Mouse (Mus musculus) CD4-positive, CD25-positive, alpha-beta regulatory T cell, adult 4 months (primary cell): Measurements from ENCODE around the gene Gsdmc3. TPM values are rescaled to one million over a fixed set of nuclear protein-coding genes. Genes with fewer than 3 reads are reported as not detected.
"Not testable (repeated sequence)": the region's sequence is repeated elsewhere in the genome, so short reads cannot be mapped to it uniquely, and the experiment has no call there.

ENCODE experiments used
- ATAC-seq: one replicate; pipeline ENCODE4 v1.8.0; 2017
- polyA plus RNA-seq, 2 experiments: library from polyadenylated mRNA; unstranded; fragments of 100-300 nt; shearing (Covaris generic); gene quantifications; one replicate each; pipeline ENCODE4 v1.2.1; 2017

Gsdmc3 gene
- under 1 TPM in 1 of 2 experiments, not detected in 1; 0.26 TPM for polyA plus RNA-seq

- ATAC-seq = not testable (repeated sequence)
Measured at GRCm38 (mm10) chr15:63878458-63878857, at the start of gene Gsdmc3. Gsdmc3 (minus strand) TSS chr15:63878558.

- ATAC-seq = no peak
Measured at GRCm38 (mm10) chr15:63926201-63926600, 47.8 kb upstream of the Gsdmc3 start.

GRCm38 (mm10) chr15:63924484-63924883, 46.1 kb upstream of the Gsdmc3 start:
- peak; percentile 38 for ATAC-seq

GRCm38 (mm10) chr15:63921618-63922017, 43.3 kb upstream of the Gsdmc3 start:
- not testable (repeated sequence) for ATAC-seq

GRCm38 (mm10) chr15:63919728-63920127, 41.4 kb upstream of the Gsdmc3 start:
- not testable (repeated sequence) for ATAC-seq

- ATAC-seq = not testable (repeated sequence)
Measured at GRCm38 (mm10) chr15:63916584-63916983, 38.2 kb upstream of the Gsdmc3 start.

GRCm38 (mm10) chr15:63912197-63912596, 33.8 kb upstream of the Gsdmc3 start, which contains the start of gene Gsdmc4:
Gsdmc4 (minus strand) TSS chr15:63912297.
- not testable (repeated sequence) for ATAC-seq

GRCm38 (mm10) chr15:63909896-63910295, 31.5 kb upstream of the Gsdmc3 start:
- ATAC-seq = not testable (repeated sequence)

GRCm38 (mm10) chr15:63895560-63896353, 17.4 kb upstream of the Gsdmc3 start:
- ATAC-seq = peak; percentile 85

GRCm38 (mm10) chr15:63888440-63888839, 10.1 kb upstream of the Gsdmc3 start:
- not testable (repeated sequence) for ATAC-seq

- not testable (repeated sequence) for ATAC-seq
Measured at GRCm38 (mm10) chr15:63887949-63888348, 9.6 kb upstream of the Gsdmc3 start.

GRCm38 (mm10) chr15:63876160-63876559, 2.2 kb downstream of the Gsdmc3 start:
- not testable (repeated sequence) for ATAC-seq

- ATAC-seq = not testable (repeated sequence)
Measured at GRCm38 (mm10) chr15:63861965-63862364, 16.4 kb downstream of the Gsdmc3 start.

Other genes starting within 250 kb of the Gsdmc3 start
- not detected for gene Gsdmc2, start 33.4 kb downstream of the Gsdmc3 start, polyA plus RNA-seq
- gene Gsdmc4, start 33.7 kb upstream of the Gsdmc3 start, polyA plus RNA-seq = not detected
- 10 to 100 TPM; 96.4 to 96.5 TPM for gene Fam49b, start 181.9 kb upstream of the Gsdmc3 start, polyA plus RNA-seq